Mouse (Mus musculus) cerebellum, postnatal 4 days (tissue): ENCODE data around the gene Pkp3.

Experiments
- DNase-seq, 2 experiments: peaks; one replicate each; pipeline ENCODE4 v3.0.0; 2022; ENCODE audit warnings: low spot score in 2 of 2, mixed read lengths in 1 of 2

The Pkp3 gene

GRCm38 (mm10) chr7:141093950-141094349 lies 15.9 kb downstream of the Pkp3 start:
- DNase-seq: no peak

GRCm38 (mm10) chr7:141094487-141095205 lies 16.6 kb downstream of the Pkp3 start:
- DNase-seq: no peak

- DNase-seq: no peak
Measured at GRCm38 (mm10) chr7:141096021-141096420, 18.0 kb downstream of the Pkp3 start.

DNA sequence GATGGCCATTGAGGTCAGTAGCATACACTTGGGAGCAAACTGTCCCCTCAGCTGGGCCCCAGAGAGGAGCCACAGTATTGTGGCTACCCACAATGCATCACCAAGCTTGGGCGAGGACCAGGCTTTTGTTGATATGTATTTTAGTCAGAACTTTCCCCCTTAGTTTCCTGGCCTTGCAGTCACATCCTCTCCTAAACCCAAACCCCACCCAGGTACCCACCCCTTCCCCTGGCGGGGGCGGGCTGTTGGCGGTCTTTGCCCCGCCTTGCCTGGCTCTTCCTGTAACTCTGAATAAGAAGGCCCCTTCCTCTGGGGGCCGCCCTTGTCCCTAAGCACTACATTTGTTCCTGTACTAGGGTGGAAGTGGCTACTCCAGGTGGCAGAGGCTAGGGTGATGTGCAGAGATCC lies 18.6 kb downstream of the Pkp3 start:
- DNase-seq: no peak

- no peak for DNase-seq
Measured at GRCm38 (mm10) chr7:141097177-141097576, 19.2 kb downstream of the Pkp3 start.

DNA sequence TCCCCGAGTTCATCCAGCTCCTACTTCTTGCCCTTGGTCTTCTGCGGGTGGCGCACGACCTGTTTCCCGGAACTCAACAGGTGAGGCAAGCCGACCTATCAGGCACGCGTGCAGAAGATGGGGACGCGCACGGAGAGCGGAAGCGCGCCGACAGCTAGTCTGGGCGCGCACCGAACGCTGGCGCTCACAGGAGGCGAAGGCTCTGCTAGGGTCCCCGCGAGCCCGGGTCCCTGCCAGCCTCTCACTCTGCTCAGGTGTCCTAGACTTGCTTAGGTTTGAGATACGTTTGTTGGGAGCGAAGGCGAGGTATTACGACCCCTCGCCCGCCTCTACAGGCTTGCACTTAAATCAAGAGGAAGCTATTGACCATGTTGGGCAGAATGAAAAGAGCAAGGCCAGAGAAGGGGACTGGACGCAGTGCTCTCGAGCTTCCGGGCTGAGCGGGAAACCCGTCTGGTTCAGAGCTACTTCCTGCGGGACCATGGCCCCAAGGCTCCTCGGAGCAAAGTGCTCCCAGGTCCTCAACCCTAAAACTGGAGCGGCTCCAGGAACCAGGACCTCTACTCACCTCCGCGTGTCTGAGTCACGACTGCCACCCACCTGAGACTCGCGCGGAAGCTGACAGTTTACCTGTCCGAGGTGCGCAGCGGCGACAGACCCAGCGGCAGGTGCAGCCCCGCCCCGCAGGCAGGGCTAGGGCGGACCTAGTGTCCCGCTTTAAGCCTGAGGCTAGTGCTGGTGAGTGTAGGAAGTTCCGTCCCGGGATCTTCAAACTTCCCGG lies 22.1 kb downstream of the Pkp3 start, which contains the start of gene Sigirr:
TSS of gene Sigirr (minus strand) at position 662 of the 781 bp plus-strand sequence.
- DNase-seq: no peak

- no peak for DNase-seq
Measured at GRCm38 (mm10) chr7:141103161-141103560, 25.1 kb downstream of the Pkp3 start.

DNA sequence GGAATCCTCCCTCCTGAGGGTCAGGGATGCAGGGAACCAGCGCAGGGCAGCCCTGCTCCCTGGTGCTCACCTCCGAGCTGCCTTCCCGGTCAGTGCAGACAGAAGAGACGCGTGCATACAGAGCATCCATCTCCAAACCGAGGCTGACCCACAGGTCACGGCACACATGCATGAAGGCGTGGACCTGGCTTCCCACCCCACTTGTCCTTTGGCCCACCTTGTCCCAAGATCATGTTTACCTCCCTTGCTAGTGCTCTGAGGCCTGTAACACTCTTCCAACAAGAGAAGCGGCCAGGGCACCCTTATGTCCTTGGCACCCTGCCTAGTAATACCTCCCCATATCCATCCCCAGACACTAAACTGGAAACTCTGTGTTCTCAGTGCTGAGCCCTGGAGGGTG lies 37.9 kb downstream of the Pkp3 start:
- DNase-seq: no peak

DNA sequence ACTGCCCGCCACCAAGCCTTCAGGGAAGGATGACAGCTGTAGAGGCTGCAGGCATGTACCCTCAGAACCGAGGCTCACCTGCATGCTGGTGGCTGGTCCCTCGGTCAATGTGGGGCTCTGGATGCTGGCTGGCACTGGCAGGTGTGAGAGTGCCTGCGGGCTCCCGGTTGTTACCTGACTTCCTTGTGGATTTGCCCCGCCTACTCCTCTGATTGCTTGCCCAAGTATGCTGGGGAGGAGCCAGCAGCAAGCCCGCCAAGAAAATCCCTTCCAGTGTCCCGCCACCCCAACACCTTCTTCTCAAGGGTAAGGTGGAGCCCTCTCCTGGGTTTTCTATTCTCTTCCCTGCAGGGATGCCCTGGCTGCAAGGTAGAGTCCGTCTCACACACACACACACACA lies 39.6 kb downstream of the Pkp3 start, which contains the start of gene Ano9:
TSS of gene Ano9 (minus strand) at position 171 of the 400 bp plus-strand sequence.
- no peak for DNase-seq

DNA sequence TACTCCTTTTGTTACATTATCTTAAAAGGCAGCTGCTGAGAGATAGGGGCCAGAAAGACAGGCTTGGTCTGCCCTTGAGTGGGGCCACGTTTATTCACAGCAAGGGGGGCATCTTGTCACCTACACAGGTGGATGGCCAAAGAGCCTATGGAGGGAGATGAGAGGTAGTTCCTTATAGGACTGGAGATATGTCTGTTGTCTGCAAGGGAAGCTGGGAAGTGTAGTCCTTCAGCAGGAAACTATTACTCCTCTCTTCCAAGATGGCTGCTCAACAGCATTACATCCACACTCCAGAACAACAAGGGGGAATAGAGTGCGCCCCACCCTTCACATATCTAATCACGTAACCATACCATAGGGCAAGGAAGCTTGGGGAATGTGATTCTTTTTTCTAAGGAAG lies 41.5 kb downstream of the Pkp3 start:
- DNase-seq: no peak

GRCm38 (mm10) chr7:141120605-141121004 lies 42.6 kb downstream of the Pkp3 start:
- no peak for DNase-seq

DNA sequence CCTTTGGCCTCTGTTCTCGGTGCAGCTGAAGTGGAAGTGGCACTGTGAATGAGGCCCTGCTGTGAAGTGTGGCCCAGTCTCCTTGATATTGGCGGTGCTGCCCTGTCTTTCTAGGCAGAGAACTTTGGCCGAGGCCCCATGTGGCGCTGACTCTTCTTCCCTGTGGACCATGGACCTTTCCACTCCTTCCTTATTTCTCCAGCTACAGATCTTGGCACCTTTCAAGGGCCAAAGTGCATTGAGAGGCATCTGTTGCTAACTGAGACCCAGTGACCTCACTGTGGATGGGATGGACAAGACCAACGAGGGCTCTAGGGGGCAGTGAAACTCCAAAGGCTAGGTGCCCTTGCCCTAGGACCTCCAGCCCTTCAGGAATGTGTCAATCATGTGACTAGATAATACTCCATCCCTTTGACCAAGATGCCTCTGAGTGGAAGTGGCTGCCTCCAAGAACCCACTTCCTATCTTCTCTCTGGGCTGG lies 43.1 kb downstream of the Pkp3 start:
- no peak for DNase-seq

- no peak for DNase-seq
Measured at GRCm38 (mm10) chr7:141122245-141122644, 44.2 kb downstream of the Pkp3 start, which contains the start of gene Ptdss2. Gene Ptdss2 (plus strand): TSS chr7:141122382.

GRCm38 (mm10) chr7:141122689-141123516 lies 44.9 kb downstream of the Pkp3 start:
- peak; percentile 65 to 82 for DNase-seq

DNA sequence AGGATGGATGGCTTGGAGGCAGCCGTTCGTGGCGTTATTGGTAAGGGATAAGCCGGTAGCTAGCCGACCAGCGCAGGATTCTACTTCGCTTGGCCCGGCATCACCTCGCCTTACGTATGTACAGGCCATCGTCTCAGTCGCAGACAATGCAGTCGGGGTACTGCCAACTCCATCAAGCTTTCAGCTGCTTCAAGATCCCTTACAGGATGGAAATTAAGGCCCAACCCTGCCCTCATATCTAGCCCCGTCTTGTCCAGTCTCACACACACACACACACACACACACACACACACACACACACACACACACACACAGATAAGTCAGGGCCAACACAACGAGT lies 45.5 kb downstream of the Pkp3 start:
- DNase-seq: no peak

GRCm38 (mm10) chr7:141131024-141131820 lies 53.2 kb downstream of the Pkp3 start:
- DNase-seq: peak; percentile 79 to 91

GRCm38 (mm10) chr7:141131904-141132755 lies 54.1 kb downstream of the Pkp3 start:
- DNase-seq: no peak
